Mouse (Mus musculus) ES-Bruce4 (cell line): Measurements from ENCODE around the gene Lipo1.

Experiments used
- CTCF ChIP-seq: IDR thresholded peaks from one replicate; pipeline ENCODE4 v1.8.1; 2011; ENCODE audit warnings: low read depth, low read length
- POLR2A ChIP-seq: IDR thresholded peaks from one replicate; pipeline ENCODE4 v1.8.1; 2011; ENCODE audit warnings: low read length; ENCODE audit not compliant: insufficient read depth

DNA sequence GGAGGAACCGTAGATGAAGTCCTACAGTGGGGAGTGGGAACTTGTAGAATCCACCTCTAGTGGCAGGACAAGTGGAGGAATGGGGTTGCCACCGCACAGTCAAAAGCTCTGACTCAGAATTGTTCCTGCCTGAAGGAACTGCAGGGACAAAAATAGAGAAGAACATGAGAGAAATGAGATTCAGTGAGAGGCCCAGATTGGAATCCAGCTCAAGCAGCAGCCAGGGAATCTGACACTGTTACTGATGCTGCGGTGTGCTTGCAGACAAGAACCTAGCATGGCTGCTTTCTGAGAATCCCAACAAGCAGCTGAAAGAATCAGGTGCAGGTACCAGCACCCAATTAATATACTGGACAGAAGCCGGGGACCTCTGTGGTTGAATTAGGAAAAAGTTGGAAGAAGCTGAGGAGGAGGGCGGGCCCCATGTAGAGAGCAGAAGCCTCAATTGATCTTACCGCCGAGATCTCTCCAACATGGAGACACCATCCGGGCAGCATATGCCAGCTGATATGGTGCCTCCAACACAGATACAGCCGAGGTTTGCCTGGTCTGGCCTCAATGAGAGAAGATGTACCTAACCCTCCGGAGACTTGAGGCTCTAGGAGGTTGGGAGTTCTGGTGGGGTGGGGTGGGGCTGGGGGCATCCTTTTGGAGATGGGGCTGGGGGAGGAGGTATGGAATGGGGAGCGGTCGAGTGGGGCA lies 532 bp downstream of the Lipo1 start:
- no peak for TF ChIP-seq CTCF
- TF ChIP-seq POLR2A = no peak
